Mouse (Mus musculus): ENCODE data around the gene Elac2. TPM values are rescaled to one million over a fixed set of nuclear protein-coding genes. Genes with fewer than 3 reads are reported as not detected.
A peak's percentile ranks its signal among the peaks of the same experiment; 100 is the strongest.

Elac2 gene
- total RNA-seq (2022): 10 to 100 TPM; 41.5 to 45.7 (median 42.4) TPM

GRCm38 (mm10) chr11:64978720-64979488 lies at the start of gene Elac2:
Elac2 (plus strand) TSS chr11:64979038.
- peak; percentile 98 for DNase-seq

GRCm38 (mm10) chr11:64929130-64929529 lies 49.7 kb upstream of the Elac2 start:
- no peak for DNase-seq

DNA sequence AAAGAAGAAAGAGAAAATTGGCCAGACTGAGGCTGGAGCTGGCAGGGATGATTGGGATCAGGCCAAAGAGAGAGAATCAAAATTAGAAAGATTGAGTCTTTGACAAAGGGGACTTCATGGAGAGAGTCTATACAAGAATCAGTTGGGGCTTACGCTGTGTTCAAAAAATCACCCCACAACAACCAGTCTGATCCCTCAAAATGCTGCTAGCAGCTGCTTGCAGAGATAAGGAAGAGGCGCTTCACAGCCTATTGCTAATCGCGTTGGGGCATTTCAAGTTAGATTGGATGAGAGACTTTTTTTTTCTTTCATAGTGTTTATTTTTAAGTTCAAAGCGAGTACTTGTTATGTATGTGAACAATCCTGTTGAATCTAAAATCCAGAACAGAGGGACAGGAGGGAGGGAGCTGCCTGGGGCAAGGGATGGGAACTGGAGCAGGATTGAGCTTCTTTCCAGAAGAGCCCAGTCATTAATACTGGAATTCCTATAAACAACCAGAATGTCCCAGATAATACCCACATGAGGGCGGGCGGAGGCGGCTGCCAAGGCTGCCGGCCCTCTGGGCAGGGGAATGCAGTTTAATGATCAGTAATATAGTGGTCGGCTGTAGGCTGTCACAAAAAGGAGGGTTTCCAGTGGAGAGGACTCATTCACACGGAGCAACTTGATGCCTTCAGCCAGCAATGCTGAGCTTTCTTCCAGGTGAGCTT lies 47.6 kb upstream of the Elac2 start:
- DNase-seq: no peak

DNA sequence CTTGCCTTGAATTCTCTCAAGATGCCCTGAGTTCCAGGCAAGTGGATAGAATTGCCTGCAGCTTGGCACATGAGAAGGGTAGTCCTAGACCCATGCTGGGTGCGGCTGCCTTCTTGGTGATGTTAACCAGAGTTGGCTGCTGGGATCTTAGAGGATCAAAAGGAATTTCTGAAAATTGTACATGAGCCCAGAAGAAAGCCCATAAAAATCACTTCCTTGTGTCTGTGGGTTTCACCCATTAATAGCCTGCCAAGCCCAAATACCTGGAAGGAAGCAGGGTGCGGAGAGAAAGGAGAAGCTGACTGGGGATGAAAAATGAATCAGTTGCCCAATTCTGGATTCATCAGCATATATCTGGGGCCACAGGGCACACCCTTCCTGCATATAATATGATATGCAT lies 41.6 kb upstream of the Elac2 start:
- no peak for DNase-seq

DNA sequence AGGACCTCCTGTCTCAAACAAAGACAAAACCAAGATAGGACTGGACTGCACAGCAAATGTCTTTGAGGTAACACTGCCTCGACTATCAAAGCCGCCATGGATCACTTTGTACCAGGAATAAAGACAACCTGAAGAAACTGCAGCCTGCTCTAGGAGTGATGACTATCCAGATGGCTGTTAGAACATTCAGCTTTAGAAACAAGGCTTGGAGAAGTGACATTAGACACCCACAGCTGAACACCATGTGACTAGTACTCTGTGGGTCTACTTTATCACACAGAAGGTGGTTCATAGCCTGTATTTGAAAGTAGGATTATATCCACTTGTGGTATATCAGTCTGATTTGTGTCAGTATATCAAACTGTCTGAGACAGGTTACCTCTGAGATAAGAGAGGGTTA lies 37.6 kb upstream of the Elac2 start:
- DNase-seq: no peak

DNA sequence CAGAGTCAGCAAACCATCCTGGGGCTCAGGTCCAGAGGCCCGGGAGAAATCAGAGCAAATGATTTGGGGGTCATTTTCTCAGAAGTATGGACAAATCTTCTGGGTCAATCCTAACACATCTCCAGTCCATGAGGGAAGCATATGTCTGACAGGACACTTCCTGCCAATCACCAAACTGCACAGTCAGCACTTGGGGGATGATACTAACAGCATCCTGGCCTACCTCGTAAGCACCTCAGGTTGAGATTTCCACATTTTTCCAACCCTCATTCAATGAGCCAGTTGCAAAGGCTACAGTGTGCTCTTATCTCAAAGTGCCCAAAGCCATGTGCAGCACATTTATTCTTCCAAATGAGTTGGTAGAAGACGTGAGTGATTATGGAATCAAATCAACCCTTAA lies 29.1 kb upstream of the Elac2 start:
- DNase-seq: no peak

DNA sequence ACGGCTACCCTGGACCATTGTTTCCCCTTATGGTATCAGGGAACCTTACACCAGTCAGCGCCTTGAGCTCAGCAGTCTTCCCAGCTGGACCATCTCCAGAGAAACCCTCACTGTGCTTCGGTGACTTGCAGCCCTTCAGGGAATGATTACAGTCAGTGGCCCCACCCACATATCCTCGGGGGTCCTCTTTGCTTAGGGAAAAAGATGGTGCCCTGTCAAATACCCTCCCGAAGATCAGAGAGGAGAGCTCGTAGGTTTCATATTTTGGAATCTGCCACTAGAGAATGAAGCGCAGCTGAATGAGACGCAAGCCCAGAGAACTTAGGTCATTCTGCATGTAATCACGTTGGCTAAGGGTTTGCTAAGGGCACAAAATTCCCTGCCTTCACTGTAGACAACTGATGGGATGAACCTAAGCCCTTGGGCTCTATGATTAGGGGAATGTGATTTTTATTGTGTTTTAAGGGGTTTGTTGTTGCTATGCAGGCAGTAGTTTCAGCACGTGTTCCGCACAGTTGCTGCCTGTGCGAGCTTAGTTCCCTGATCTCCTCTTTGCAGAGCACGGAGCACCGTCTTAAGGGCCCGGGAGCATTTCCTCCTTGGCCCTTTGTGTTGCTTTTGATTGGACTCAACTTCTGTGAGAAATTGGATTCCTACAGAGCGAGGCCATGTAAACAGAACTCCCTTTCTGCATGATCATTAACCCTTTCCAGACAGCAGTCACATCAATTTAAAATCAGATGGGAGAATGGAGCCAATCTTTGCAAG lies 21.7 kb upstream of the Elac2 start:
- no peak for DNase-seq

- DNase-seq: no peak
Observed at GRCm38 (mm10) chr11:64962629-64963028, 16.2 kb upstream of the Elac2 start.

DNA sequence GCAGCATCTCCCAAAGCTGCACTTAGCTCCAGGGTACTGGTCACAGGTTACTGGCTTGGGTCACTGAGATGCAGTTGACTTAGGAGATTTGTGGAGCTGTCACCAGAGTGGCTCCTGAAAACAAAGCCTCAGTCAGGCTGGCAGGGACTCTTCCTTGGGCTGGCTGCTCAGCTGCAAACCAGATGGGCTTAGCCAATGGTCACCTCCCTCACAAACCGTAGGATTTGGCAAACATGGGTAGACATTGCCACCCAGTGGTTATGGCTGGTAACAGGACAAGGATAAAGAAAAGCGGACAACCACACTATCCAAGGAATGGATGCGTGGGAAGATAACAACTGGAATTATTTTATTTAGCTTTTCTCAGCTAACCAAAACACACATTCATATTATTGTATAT lies 10.3 kb upstream of the Elac2 start:
- peak; percentile 31 for DNase-seq

GRCm38 (mm10) chr11:64968939-64969342 lies 9.9 kb upstream of the Elac2 start:
- DNase-seq: no peak

DNA sequence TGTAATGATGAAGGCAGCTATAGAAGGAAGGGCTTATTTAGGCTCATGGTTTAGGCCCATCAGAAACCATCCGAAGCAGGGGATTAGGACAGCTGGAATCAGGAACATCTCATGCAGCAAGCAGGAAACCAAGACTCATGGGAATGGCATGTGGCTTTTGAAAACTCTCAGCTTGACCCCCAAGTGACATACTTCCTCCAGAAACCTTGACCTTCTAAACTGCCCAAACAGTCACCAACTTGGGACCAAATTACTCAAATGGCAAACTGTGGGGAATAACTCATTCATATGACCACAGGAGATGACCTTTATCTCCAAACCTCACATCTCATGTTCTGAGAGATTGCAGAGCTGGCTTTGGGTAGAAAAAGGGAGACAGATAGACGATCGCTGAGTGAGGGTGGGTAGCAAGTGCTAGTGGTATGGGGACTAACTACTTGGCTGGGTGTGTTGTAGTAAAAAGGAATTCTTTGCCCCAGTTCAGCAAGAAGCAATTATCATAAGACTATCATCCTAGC lies 7.3 kb upstream of the Elac2 start:
- peak; percentile 31 for DNase-seq

- no peak for DNase-seq
Observed at GRCm38 (mm10) chr11:64972418-64972817, 6.4 kb upstream of the Elac2 start.

- no peak for DNase-seq
Observed at GRCm38 (mm10) chr11:64979489-64979845, 629 bp downstream of the Elac2 start.

GRCm38 (mm10) chr11:64988556-64988955 lies 9.7 kb downstream of the Elac2 start:
- DNase-seq: no peak

GRCm38 (mm10) chr11:64998439-64998838 lies 19.6 kb downstream of the Elac2 start:
- DNase-seq: no peak

- no peak for DNase-seq
Observed at GRCm38 (mm10) chr11:64999685-65000084, 20.8 kb downstream of the Elac2 start.

GRCm38 (mm10) chr11:65001729-65002128 lies 22.9 kb downstream of the Elac2 start:
- DNase-seq: no peak

GRCm38 (mm10) chr11:65003611-65004010 lies 24.8 kb downstream of the Elac2 start:
- DNase-seq: peak; percentile 35

- no peak for DNase-seq
Observed at GRCm38 (mm10) chr11:65004836-65005235, 26.0 kb downstream of the Elac2 start.

DNA sequence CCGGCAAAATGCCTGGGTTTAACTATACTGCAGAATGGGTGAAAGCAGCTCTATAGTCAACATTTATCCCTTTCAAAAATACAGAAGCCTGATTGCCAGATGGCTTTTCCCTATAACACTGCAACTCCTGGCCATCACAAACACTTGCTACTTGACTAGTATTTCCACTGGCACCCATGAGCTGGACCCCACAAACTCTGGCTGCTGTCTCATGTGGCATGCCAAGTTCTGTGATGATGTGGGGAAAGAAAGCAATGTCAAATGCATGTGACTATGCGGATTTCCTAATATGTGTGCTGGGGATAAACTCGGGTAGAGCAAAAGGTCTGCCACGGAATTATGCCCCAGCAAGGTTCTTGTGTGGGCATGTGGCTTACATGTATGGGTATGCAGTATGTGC lies 27.2 kb downstream of the Elac2 start:
- DNase-seq: no peak

GRCm38 (mm10) chr11:65013906-65014305 lies 35.1 kb downstream of the Elac2 start:
- no peak for DNase-seq

- DNase-seq: no peak
Observed at GRCm38 (mm10) chr11:65016754-65017153, 37.9 kb downstream of the Elac2 start.

GRCm38 (mm10) chr11:65020744-65021143 lies 41.9 kb downstream of the Elac2 start:
- no peak for DNase-seq

Measured in adrenal gland, adult 8-10 months (tissue).